Mouse (Mus musculus) large intestine, adult 2 months (tissue): Measurements from ENCODE around the gene Dennd4a. TPM values are rescaled to one million over a fixed set of nuclear protein-coding genes. Genes with fewer than 3 reads are reported as not detected.
A peak's percentile ranks its signal among the peaks of the same experiment; 100 is the strongest.

Experiments used
- DNase-seq: peaks from one replicate; pipeline ENCODE4 v3.0.0-alpha.2; 2012; ENCODE audit warnings: low read depth, low spot score
- WGBS: fragments of 180-500 bp; shearing (Covaris S2); methylation state at CpG from one replicate; pipeline ENCODE4 v1.1.7; 2018; 5-methylcytosine and 5-hydroxymethylcytosine counted together
- polyA plus RNA-seq: library from polyadenylated mRNA; depleted of rRNA; stranded (reverse); fragments of >200 nt; gene quantifications from 2 replicates; pipeline ENCODE4 v1.2.3, GENCODE M21; 2012

Gene Dennd4a
- polyA plus RNA-seq, 1 experiment = 3.5 TPM

DNA sequence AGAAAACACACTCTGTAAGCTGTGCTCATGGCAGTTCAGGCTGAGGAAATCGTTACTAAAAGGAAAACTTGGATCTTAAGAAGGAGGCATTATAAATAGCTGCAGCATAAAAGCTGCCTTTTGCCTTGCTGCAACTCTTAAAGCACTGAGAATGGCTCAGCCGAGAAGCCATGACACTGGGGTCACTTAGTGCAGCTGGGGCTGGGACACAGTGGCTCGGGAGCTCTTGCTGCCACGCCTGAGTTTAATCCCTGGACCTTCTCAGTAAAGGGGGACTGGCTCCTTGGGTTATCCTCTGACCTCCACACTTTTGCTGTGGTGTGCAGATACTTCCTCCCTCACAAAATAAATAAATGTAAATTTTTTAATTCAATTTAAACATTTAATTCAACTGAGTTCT lies 91.7 kb downstream of the Dennd4a start:
- DNase-seq = no peak

DNA sequence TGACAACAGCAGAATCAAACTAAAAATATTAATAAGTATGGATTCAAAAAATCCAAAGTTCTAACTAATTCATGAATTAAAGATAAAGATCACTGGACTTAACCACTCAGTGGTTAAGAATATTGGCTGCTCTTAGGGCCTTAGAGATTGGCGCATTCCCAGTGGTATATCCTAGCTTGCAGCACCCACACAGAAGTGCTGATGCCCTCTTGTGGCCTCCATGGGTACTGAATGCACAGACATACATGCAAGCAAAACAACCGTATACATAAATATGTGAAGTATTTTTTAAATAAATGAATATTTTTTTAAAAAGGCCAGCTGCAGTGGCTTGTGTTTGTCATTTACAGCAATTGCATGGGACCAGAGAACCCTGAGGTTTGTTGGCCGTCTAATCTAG lies 92.2 kb downstream of the Dennd4a start:
- DNase-seq = no peak
- 42% methylated on average over 3 of the region's 3 CpGs for WGBS

More for the DNA sequence above, 91.7 kb downstream of the Dennd4a start:
- 51% methylated on average over 4 of the region's 4 CpGs for WGBS

DNA sequence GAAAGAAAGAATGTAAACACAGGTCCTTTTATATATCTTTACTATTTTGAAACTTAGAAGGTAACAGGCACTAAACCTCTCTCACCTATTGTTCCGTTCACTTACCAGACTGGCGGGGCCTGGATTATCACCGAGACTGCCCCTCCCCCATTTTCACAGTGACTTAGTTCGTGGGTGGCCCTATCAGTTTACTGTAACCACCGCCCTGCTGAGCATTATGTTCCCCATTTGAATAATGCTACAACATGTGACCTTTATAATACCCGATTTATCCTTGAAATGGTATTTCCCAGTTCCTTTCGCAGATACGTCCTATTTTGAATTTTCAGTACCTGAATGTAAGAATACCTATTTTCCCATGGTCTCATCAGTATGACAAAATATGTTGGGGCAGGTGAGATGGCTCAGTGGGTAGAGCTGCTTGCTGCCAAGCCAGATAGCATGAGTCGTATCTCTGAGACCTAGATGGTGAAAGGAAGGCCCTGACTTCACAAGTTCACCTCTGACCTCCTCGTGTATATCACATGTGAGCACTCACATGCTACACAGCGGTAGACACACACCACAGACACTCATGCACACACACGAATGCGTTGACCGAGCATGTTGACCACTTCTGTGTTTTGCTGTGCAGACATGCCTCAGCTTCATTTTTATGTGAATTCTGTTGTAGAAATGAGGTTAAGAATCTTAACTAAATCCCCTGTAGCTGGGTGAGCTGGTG lies 93.9 kb downstream of the Dennd4a start:
- 86% methylated on average over 14 of the region's 14 CpGs for WGBS

DNA sequence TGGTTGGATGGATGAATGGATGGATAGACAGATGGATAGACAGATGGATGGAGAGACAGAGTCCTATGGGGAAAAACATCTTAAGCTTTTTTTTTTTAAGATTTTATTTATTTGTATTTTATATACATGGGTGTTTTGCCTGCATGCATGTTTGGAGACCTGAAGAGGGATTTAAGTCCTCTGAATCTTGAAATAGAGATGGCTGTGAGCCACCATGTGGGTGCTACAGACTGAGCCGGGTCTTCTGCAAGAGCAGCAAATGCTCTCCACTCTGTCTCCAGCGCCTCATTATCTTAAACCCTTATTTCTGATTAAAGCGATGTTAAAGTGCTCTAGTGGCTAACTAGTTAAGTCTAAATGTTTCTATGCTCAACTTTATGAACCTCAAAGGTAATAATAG lies 96.3 kb downstream of the Dennd4a start:
- 95% methylated on average over 3 of the region's 3 CpGs for WGBS

More for the DNA sequence above, 93.9 kb downstream of the Dennd4a start:
- DNase-seq = no peak

DNA sequence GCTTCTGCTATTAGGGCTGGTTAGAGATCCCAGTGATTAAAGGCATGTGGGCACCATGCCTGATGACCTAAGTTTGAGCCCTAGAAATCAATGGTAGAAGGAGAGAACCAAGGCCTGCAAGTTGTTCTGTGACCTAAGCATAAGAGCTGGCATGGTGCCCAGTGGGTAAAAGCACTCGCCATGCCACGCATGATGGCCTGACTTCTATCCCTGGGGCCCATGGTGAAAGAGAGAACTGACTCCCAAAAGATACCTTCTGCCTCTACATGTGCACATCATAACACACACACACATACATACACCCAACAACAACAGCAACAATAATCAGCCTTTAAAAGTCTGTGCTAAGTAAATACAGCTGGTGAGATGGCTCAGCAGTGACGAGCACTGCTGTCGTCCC lies 102.3 kb downstream of the Dennd4a start:
- 33% methylated on average over 4 of the region's 4 CpGs for WGBS
- DNase-seq = no peak

More for the DNA sequence above, 96.3 kb downstream of the Dennd4a start:
- no peak for DNase-seq

DNA sequence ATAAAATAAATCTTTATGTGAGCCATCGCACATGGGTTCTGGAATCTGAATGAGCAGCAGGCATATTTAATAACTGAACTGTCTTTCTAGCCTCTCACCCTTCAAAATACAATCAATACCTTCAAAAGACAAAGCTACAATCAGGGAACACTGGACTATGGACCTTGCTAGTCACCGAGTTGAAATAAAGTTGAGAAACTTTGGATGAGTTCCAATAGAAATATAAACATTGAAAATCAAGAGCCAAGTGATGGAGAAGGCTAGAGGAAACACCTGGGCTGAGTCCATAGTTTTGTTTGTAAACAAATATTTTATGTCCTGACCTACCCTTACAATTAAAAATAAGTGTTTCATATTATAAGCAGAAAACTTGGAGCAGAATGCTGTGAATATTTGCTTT lies 102.8 kb downstream of the Dennd4a start:
- peak; percentile 63 for DNase-seq
- WGBS = 27% methylated on average over 2 of the region's 2 CpGs

DNA sequence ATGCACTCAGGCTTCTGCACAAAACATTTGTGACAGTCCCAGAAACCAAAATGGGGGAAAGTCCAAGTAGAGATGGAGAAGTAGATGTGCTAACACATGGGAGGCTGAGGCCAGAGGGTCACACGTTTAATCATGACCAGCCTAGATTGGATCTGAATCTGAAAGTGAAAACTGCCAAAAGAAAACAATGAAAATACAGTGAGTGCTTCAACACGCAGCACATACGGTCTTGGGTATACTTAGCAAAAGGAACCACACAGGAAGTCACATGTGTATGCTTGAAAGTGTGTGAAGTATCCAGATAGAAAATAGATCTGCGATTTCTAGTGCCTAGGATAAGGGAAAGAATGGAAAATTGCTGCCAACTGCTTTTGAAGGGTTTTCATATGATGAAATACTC lies 103.5 kb downstream of the Dennd4a start:
- WGBS = 34% methylated on average over 4 of the region's 4 CpGs
- DNase-seq = no peak

DNA sequence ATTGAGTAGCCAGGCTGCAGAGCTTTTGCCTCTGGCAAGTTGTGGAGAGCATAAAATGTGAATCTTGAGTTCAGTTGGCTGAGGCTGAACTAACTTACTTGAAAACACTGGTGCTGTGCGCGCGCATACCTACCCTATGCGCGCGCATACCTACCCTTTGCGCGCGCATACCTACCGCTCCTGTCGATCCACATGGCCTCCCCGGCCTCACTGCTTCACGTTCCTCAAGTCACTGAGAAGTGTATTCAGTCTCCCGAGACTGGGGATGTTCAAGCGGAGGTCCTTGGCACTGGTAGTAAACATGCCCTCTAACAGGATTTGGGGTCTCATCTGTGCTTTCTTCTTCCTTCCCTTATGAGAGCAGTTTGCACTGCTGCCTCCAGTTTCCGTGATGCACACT lies 107.4 kb downstream of the Dennd4a start:
- 44% methylated on average over 16 of the region's 16 CpGs for WGBS
- no peak for DNase-seq

DNA sequence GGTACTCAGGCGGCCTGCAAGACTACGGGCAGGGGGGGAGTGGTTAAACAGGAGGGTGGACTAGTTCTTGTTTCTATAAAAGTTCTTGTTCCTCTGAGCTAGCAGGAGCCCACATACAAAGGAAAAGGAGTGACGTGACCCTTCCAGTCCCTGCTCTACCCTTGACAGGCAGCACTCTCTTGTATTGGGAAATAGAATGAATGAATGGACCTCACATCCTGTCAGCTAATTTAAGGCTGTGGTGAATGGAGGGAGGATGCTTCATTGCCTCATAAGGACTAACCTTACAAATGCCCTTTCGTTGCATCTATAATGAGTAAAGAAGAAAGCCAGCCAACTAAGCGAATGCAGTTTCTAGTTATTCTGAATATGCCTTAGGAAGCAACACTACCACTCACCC lies 114.6 kb downstream of the Dennd4a start:
- 80% methylated on average over 5 of the region's 5 CpGs for WGBS
- no peak for DNase-seq

DNA sequence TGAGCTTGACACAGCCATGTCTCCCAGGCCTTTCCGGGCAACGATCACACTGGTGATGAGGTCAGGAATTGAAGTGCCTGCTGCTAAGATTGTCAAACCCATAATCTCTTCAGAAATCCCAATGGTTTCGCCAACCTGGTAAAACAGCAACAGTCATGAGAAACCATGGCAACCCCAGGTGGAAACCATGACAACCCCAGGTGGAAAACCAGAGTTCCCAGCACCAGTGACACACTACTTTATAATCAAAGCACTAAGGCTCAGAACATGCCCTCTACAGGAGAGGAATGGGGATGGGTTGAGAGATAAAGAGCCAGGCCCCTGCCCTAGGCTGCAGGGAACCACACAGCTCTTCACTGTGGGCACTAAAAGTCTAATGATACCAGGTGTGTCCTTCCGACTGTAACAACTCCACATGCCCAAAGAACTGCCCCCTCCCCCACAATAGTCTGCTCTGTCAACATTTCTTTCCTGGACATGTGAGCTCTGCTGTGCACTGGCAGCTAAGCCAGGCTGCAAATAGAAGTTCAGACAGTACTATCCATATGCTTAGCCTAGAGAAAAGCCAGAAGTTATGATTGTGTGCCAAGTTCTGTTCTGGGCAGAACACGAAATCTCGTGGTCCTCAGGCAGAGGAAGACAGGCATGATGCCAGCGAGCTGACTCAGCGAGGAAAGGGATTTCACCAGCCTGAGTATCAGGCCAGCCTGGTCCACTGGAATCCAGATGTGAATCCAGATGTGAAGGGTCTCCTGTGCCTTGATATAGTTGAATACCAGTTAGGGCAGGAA lies 115.3 kb downstream of the Dennd4a start:
- no peak for DNase-seq
- 44% methylated on average over 8 of the region's 8 CpGs for WGBS

DNA sequence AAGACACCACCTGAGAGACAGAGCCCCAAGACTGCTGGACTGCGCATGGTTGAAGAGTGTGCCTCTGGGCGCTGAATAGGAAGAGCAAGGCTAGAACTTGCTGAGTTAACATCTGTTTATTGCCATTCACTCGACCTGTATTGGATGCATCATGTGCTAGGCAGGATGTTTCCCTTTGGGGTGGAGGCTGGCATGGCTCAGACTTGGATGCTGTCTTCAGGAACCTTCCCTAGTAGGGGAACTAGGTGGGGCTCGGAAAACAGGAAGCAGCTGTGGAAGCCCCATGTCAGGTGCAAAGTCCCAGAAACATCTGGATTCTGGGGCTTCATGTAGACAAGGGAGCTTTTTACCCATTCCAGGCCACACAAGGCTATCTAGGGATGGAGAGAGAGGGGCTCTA lies 119.1 kb downstream of the Dennd4a start:
- WGBS = 45% methylated on average over 4 of the region's 4 CpGs

DNA sequence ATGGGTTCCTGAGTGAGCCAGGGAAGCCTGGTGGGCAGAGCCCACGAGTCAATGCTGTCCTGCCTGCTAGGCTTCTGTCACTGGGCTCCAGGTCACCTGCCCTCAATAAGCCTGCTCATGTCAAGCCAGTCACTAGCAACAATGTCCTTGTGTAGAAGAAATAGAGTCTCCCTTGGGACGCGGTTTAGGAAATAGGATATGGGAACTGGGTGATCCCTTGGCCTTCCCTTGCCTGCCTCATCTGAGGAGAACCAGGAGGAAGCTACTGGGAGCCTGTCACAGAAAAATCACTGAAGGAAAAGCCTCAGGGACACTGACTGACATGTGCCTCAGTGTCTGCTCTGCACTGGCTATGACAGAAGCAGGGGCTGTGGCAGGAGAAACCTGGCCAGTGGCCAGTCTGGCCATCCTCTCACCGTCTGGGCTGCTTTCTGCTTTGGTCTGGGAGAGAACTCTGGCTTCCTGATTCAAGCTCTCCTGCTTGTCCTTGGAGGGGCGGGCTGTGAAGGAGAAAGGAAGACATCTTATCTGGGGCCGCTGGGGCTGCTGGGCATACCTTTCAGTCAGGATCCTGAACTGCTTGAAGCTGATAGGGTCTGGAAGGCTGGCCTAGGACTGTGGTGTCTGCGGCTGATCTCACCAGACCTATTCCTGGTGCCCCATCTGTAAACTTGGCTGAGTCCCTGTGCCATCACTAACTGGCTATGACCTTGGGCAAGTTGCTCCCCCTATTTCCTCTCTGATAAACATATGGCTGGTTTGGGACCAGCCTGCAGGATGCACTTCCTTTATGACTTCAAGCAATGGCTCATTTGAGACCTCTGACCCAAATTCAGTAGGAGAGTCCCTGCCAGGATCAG lies 120.8 kb downstream of the Dennd4a start:
- DNase-seq = no peak
- 78% methylated on average over 7 of the region's 7 CpGs for WGBS

More for the DNA sequence above, 119.1 kb downstream of the Dennd4a start:
- DNase-seq = no peak

DNA sequence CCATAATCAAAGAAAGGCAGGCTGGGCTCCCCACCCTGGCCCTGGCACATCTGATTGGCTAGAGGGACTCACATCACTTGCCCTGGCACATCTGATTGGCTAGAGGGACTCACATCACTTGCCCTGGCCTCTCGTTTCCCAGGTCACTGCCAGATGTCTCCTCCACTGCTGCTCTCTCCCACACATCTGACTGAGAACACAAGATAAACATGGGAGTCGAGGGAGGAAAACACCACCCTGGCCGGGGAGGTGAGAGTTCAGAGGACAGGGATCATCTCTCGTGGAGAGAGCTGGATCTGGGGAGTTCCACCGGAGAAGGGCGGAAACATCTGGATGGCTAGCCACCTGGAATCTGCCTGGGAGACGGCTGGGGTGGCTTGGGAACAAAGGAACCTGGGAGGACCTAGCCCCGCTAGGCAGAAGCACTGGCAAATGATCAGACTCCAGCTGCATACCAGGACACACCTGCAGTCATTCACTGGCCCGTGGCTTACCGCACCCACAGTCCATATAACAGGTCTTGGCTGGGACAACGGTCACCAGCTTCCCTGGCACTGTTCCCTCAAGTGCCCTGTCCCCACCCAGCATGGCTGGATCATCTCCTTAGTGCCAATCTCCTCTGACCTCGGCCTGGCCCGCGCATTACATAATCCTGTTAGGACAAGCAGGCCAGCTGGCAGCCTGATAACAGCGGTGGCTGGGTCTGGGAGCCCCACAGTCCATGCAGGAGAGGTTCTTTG lies 123.0 kb downstream of the Dennd4a start:
- WGBS = 20% methylated on average over 15 of the region's 15 CpGs
- DNase-seq = peak; percentile 81

DNA sequence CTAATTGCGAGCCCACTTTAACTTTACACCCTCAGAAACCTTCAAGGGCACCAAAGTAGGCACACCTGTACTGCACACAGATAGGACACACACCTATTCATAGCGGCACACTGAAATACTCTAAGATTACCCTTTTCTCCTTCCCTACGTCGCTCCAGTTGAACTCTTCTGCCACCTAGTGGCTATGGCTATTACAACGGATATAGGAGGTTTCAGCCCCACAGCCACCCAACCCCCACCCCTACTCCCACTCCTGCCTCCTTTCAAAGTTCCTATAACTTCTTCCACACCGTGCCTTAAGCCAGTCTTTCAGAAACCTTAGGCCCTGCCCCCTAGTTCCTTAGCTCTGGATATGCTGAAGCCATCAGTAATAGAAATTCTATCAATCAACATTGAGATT lies 125.4 kb downstream of the Dennd4a start:
- WGBS = 3% methylated on average over 6 of the region's 6 CpGs
- DNase-seq = no peak

DNA sequence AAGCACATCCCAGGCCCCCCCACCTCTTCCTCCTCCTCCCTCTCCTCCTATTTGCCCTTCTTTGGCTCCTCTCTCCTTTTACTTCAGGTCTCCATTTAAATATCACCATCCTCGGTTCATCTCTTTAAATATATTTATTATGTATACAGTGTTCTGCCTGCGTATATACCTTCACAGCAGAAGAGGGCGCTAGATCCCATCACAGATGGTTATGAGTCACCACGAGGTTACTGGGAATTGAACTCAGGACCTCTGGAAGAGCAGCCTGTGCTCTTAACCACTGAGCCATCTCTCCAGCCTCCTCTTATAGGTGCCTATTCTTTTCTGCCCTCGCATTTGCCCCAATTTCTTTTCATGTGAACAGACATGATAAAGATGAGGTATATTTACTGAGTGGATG lies 126.4 kb downstream of the Dennd4a start:
- WGBS = 41% methylated on average over 5 of the region's 5 CpGs

DNA sequence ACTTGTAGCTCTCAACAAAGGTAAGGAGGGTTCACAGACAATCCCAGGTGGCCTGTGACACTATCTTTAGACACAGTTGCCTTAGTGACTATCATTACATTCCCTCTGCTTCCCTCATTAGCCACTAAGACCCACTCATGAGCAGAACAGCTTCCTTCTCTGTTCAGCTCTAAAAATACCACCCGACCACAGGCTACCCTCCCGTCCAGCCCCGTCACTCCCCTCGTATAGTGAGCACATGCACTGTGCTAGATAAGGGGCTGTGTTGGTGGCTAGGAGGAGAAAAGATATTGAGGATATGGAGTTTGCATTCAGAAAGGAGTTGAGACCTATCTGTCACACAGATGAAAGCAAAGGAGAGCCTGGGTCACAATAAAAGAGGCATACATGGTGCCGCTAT lies 127.4 kb downstream of the Dennd4a start:
- 72% methylated on average over 5 of the region's 5 CpGs for WGBS
- no peak for DNase-seq

More for the DNA sequence above, 126.4 kb downstream of the Dennd4a start:
- DNase-seq = no peak

DNA sequence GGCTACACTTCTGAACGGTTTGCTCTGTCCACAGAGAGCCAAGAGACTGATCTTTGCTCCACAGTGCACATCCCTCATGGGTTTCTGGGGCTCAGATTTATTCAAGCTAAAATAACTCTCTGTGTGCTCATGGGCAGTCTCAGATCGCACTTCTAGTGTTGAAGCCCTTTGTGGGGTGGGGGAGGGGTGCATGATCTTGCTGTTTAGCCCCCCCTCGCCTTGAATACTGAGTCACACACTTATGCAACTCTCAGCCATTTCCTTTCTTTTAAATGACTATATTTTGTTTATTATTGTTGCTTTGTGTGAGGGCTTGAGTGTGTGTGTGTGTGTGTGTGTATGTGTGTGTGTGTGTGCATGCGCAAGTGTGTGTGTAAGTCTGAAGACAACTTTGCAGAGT lies 128.1 kb downstream of the Dennd4a start:
- 48% methylated on average over 4 of the region's 4 CpGs for WGBS
- no peak for DNase-seq

DNA sequence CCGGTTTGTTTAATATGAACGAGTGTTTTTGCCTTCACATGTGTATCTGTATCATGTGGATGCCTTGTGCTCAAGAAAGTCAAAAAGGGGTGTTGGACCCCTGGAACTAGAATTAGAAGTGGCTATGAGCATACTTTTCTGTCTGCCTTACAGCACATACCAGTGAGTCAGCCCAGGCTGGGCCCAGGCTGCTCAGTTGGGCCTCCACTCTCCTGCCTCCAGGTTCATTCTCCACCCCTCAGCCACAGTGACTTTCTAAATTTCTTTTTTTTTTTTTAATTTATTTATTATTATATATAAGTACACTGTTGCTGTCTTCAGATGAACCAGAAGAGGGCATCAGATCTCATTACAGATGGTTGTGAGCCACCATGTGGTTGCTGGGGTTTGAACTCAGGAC lies 128.7 kb downstream of the Dennd4a start:
- WGBS = 82% methylated on average over 2 of the region's 2 CpGs
- DNase-seq = no peak

DNA sequence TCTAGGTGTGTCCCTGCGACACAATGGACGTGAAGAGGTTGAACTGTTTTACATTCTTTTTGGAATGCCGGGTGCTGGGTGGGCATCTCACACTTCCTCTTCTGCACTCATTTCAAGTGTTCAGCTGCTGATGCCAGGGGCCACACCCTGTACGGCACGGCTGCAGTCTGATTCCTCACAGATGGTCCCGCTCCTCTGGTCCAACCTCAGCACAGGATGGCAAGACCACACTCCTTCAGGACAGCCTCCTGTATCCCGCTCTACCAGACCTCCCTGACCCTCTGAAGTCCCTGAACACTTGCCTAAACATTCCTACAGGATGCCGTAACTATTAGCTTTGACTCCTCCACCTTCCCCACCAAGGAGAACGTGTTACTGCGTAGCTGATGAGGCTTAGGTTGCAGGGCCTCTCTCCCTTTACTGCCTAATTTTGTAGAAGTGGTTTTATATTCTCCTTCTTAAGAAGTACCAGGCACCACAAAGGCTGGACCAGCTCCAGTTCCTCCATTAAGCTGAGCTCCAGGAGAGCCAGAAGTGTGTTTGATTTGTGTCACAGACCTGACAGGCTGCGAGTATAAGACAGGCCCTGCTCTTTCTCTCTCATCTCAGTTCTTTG lies 129.7 kb downstream of the Dennd4a start:
- DNase-seq = no peak
- WGBS = 61% methylated on average over 11 of the region's 11 CpGs
